Mouse (Mus musculus): ENCODE results near the gene Zfp108.
A peak's percentile ranks its signal among the peaks of the same experiment; 100 is the strongest.

Gene Zfp108

GRCm38 (mm10) chr7:24286090-24286489 lies 31.5 kb downstream of the Zfp108 start:
- DNase-seq (ENCODE audit: low spot score), result no peak

- no peak for DNase-seq (ENCODE audit: low spot score)
These were observed 32.3 kb downstream of the Zfp108 start for GRCm38 (mm10) chr7:24286916-24287315.

- no peak for DNase-seq (ENCODE audit: low spot score)
These were observed 33.1 kb downstream of the Zfp108 start for GRCm38 (mm10) chr7:24287670-24288069.

GRCm38 (mm10) chr7:24288512-24288911 lies 33.9 kb downstream of the Zfp108 start:
- no peak for DNase-seq (ENCODE audit: low spot score)

GRCm38 (mm10) chr7:24290106-24290693 lies 35.6 kb downstream of the Zfp108 start:
- DNase-seq (ENCODE audit: low spot score), result no peak

GRCm38 (mm10) chr7:24291387-24292090 lies 36.9 kb downstream of the Zfp108 start:
- DNase-seq (ENCODE audit: low spot score), result no peak

- no peak for DNase-seq (ENCODE audit: low spot score)
These were observed 38.7 kb downstream of the Zfp108 start for GRCm38 (mm10) chr7:24293061-24293851.

- no peak for DNase-seq (ENCODE audit: low spot score)
These were observed 40.2 kb downstream of the Zfp108 start for GRCm38 (mm10) chr7:24294763-24295162.

GRCm38 (mm10) chr7:24295376-24295775 lies 40.8 kb downstream of the Zfp108 start:
- DNase-seq (ENCODE audit: low spot score), result no peak

GRCm38 (mm10) chr7:24296386-24296785 lies 41.8 kb downstream of the Zfp108 start:
- no peak for DNase-seq (ENCODE audit: low spot score)

- no peak for DNase-seq (ENCODE audit: low spot score)
These were observed 42.9 kb downstream of the Zfp108 start for GRCm38 (mm10) chr7:24297361-24298095.

- DNase-seq (ENCODE audit: low spot score), result peak; percentile 7
These were observed 44.0 kb downstream of the Zfp108 start for GRCm38 (mm10) chr7:24298635-24298972.

GRCm38 (mm10) chr7:24298973-24299708 lies 44.5 kb downstream of the Zfp108 start:
- DNase-seq (ENCODE audit: low spot score), result peak; percentile 71

GRCm38 (mm10) chr7:24299823-24300481 lies 45.4 kb downstream of the Zfp108 start:
- peak; percentile 21 for DNase-seq (ENCODE audit: low spot score)

- DNase-seq (ENCODE audit: low spot score), result peak; percentile 10
These were observed 46.2 kb downstream of the Zfp108 start, which contains the start of gene Zfp61 for GRCm38 (mm10) chr7:24300771-24301282. Gene Zfp61 (minus strand): TSS chr7:24301232.
